Mouse (Mus musculus): ENCODE results near the gene Ibtk. TPM values are rescaled to one million over a fixed set of nuclear protein-coding genes. Genes with fewer than 3 reads are reported as not detected.

The Ibtk gene
- 15.2 and 16.6 TPM in 2 replicates for polyA plus RNA-seq (2015; fragmentation: Nextera tagmentation; extraction: Ambion mirVana)

GRCm38 (mm10) chr9:85749142-85749921, at the start of gene Ibtk:
Gene Ibtk (minus strand): TSS chr9:85749334.

Other genes starting within 250 kb of the Ibtk start
- gene Tpbg, start 93.0 kb upstream of the Ibtk start, polyA plus RNA-seq (2015; fragmentation: Nextera tagmentation; extraction: Ambion mirVana) = 7.3 and 7.7 TPM in 2 replicates

Data from urinary bladder, postnatal 0 days (tissue).